21 mouse cellular contexts compared by ENCODE assay signal in genomic region chr13:53461346-53461745, GRCm38 (mm10). TPM values are rescaled to one million over a fixed set of nuclear protein-coding genes. Genes with fewer than 3 reads are reported as not detected.
DNase-seq lines count a peak whose midpoint lies in the region; ATAC-seq lines count a peak whose summit lies in the region.
"Had no signal": no experiment of that assay in that cellular context is flagged by ENCODE, and none has a peak within 500 bp of the region (broad histone marks: within the 10 kb centered on the region; RNA-seq: fewer than 3 reads in every experiment).

No protein-coding gene starts in this region.

- H3K4me2 ChIP-seq in neural tube, embryonic 12.5 days (replicated peaks): peak overlapping the region; percentile 77; the same call in 1 of the 2 replicates
- peak overlapping the region; percentile 85; the same call in 1 of the 2 replicates for H3K4me2 ChIP-seq in limb, embryonic 13.5 days (replicated peaks)

- WGBS in neural tube, embryonic 12.5 days: 14% methylated on average over 2 of the region's 2 CpGs
- WGBS in limb, embryonic 13.5 days: 44% methylated on average over 2 of the region's 2 CpGs

- H3K9ac ChIP-seq in neural tube, embryonic 12.5 days: no peak overlapping the region
- H3K9ac ChIP-seq in limb, embryonic 13.5 days: no peak overlapping the region
- H3K9ac ChIP-seq: limb, embryonic 15.5 days; liver, embryonic 14.5 days; lung, embryonic 14.5 days had no signal

- no peak for ATAC-seq in neural tube, embryonic 12.5 days (ENCODE audit: low FRiP score, low read depth)
- ATAC-seq in limb, embryonic 13.5 days (ENCODE audit: low FRiP score, low read depth): no peak
- ATAC-seq: Patski had no signal

- no peaks in the 10 kb centered on the region for H3K9me3 ChIP-seq in neural tube, embryonic 12.5 days
- no peaks in the 10 kb centered on the region for H3K9me3 ChIP-seq in limb, embryonic 13.5 days
- H3K9me3 ChIP-seq: heart, embryonic 10.5 days; limb, embryonic 15.5 days; midbrain, embryonic 10.5 days had no signal

- H3K4me3 ChIP-seq in neural tube, embryonic 12.5 days: no peak overlapping the region
- no peak overlapping the region for H3K4me3 ChIP-seq in limb, embryonic 13.5 days
- H3K4me3 ChIP-seq: myocyte had no signal

- H3K4me1 ChIP-seq in neural tube, embryonic 12.5 days: peaks cover 45% of the 10 kb centered on the region
- peaks cover 47% of the 10 kb centered on the region for H3K4me1 ChIP-seq in limb, embryonic 13.5 days

- DNase-seq in heart, adult 11 months: peak; percentile 53
- DNase-seq in heart, postnatal 36 days: no peak
- no peak for DNase-seq in neural tube, embryonic 10.5 days (ENCODE audit: extremely low spot score, low spot score)
- peak; percentile 96 for DNase-seq in ZHBTc4 (ENCODE audit: low read depth, low spot score)
- no peak for DNase-seq in cerebellum, adult 9-11 months
- DNase-seq in kidney, postnatal 25 days: no peak
- DNase-seq: cerebellum, adult 18-20 months had no signal

- peaks cover 49% of the 10 kb centered on the region for H3K27me3 ChIP-seq in neural tube, embryonic 12.5 days (replicated peaks)
- H3K27me3 ChIP-seq in limb, embryonic 13.5 days: peaks cover 54% of the 10 kb centered on the region

- no peaks in the 10 kb centered on the region for H3K36me3 ChIP-seq in neural tube, embryonic 12.5 days
- no peaks in the 10 kb centered on the region for H3K36me3 ChIP-seq in limb, embryonic 13.5 days
- H3K36me3 ChIP-seq: G1E; heart, embryonic 10.5 days; limb, embryonic 15.5 days; midbrain, embryonic 10.5 days had no signal

- intact Hi-C loops in heart, postnatal 36 days (cut with DNase I): loop anchor here (5.0 kb wide), 2 partner anchors 131 to 226 kb away; no protein-coding TSS in a partner anchor

- H3K27ac ChIP-seq in neural tube, embryonic 12.5 days: no peak overlapping the region
- H3K27ac ChIP-seq in limb, embryonic 13.5 days: no peak overlapping the region
- H3K27ac ChIP-seq: limb, embryonic 15.5 days; liver, embryonic 14.5 days; macrophage; midbrain, embryonic 10.5 days had no signal

RNA-seq across cellular contexts. Expression of gene Msx2, which starts 11.5 kb away (rescaled TPM):
- total RNA-seq in heart, postnatal 36 days (2021): under 1 TPM; 0.62 to 0.67 TPM
- polyA plus RNA-seq in neural tube, embryonic 12.5 days (2016; fragmentation: Nextera tagmentation; extraction: Ambion mirVana): 11.3 and 15.0 TPM in 2 replicates
- polyA plus RNA-seq in limb, embryonic 13.5 days (2015; fragmentation: Nextera tagmentation; extraction: Ambion mirVana): 35.7 and 46.1 TPM in 2 replicates
- total RNA-seq: gastrocnemius, adult 18-20 months; hematopoietic stem cell, adult 5-6 weeks had no signal
- polyA plus RNA-seq: G1E; macrophage; Patski; small intestine, adult 2 months had no signal

Comparison
In these comparisons a context has a peak if more than half of its experiments do, and no peak if none do; other contexts are left out.
1. DNase-seq: peak in heart, adult 11 months (single experiment) and ZHBTc4 (single experiment); none in heart, postnatal 36 days (0 of 2), neural tube, embryonic 10.5 days (single experiment), cerebellum, adult 9-11 months (single experiment) and kidney, postnatal 25 days (0 of 2).